Mouse (Mus musculus) CD8-positive naive resting alpha-beta T cell, adult 2 months (primary cell): ENCODE results near the gene Tmem198.

Experiments
- DNase-seq, 2 experiments: peaks; one replicate each; pipeline ENCODE4 v3.0.0; 2022; ENCODE audit warnings: low read depth in 2 of 2, low spot score in 2 of 2

Tmem198 gene

GRCm38 (mm10) chr1:75487405-75488161, 8.3 kb downstream of the Tmem198 start:
- peak; percentile 40 to 51 for DNase-seq

GRCm38 (mm10) chr1:75490785-75491551, 11.6 kb downstream of the Tmem198 start:
- DNase-seq: no peak

GRCm38 (mm10) chr1:75492579-75493170, 13.3 kb downstream of the Tmem198 start:
- DNase-seq: no peak

GRCm38 (mm10) chr1:75494878-75495548, 15.7 kb downstream of the Tmem198 start:
- peak in 1 of 2 experiments; percentile 28 for DNase-seq

GRCm38 (mm10) chr1:75498897-75499296, 19.6 kb downstream of the Tmem198 start:
- no peak for DNase-seq

GRCm38 (mm10) chr1:75499441-75499840, 20.1 kb downstream of the Tmem198 start:
- no peak for DNase-seq

GRCm38 (mm10) chr1:75501905-75502304, 22.6 kb downstream of the Tmem198 start:
- no peak for DNase-seq

- DNase-seq: no peak
Measured at GRCm38 (mm10) chr1:75502945-75503650, 23.8 kb downstream of the Tmem198 start.

GRCm38 (mm10) chr1:75503651-75503980, 24.3 kb downstream of the Tmem198 start:
- no peak for DNase-seq

- DNase-seq: no peak
Measured at GRCm38 (mm10) chr1:75504256-75505045, 25.1 kb downstream of the Tmem198 start.

GRCm38 (mm10) chr1:75505159-75505955, 26.0 kb downstream of the Tmem198 start:
- peak; percentile 19 to 33 for DNase-seq

GRCm38 (mm10) chr1:75505956-75506831, 26.9 kb downstream of the Tmem198 start, which contains the start of gene Obsl1:
TSS of gene Obsl1 (minus strand) at chr1:75506452.
- no peak for DNase-seq

GRCm38 (mm10) chr1:75507006-75507405, 27.7 kb downstream of the Tmem198 start, which contains the start of gene Inha:
TSS of gene Inha (plus strand) at chr1:75507077.
- DNase-seq: no peak

GRCm38 (mm10) chr1:75509586-75509985, 30.3 kb downstream of the Tmem198 start:
- DNase-seq: no peak

GRCm38 (mm10) chr1:75510154-75510553, 30.8 kb downstream of the Tmem198 start:
- no peak for DNase-seq

GRCm38 (mm10) chr1:75511437-75512210, 32.3 kb downstream of the Tmem198 start:
- no peak for DNase-seq

GRCm38 (mm10) chr1:75512550-75512949, 33.2 kb downstream of the Tmem198 start:
- DNase-seq: no peak
